Mouse (Mus musculus) small intestine, adult 2 months (tissue): ENCODE data around the gene Pnpla3. TPM values are rescaled to one million over a fixed set of nuclear protein-coding genes. Genes with fewer than 3 reads are reported as not detected.

Experiments used
- H3K27ac ChIP-seq: fragments of 200-500 bp; 2 replicates; pipeline ENCODE4 v1.5.1; 2012; ENCODE audit warnings: low read depth, low read length, control low read depth, inconsistent platforms; ENCODE audit not compliant: insufficient read depth
- H3K27me3 ChIP-seq: fragments of 200-500 bp; 2 replicates; pipeline ENCODE4 v1.6.1; 2012; ENCODE audit warnings: mild to moderate bottlenecking, moderate library complexity, low read length, inconsistent platforms; ENCODE audit not compliant: control insufficient read depth, insufficient read depth
- H3K36me3 ChIP-seq: fragments of 200-500 bp; 2 replicates; pipeline ENCODE4 v1.6.1; 2012; ENCODE audit warnings: mild to moderate bottlenecking, low read length, control low read depth, inconsistent platforms; ENCODE audit not compliant: control insufficient read depth, insufficient read depth
- H3K4me1 ChIP-seq: fragments of 200-500 bp; 2 replicates; pipeline ENCODE4 v1.6.1; 2012; ENCODE audit warnings: low read length, inconsistent platforms, mixed read lengths; ENCODE audit not compliant: control insufficient read depth, insufficient read depth, insufficient read length
- H3K4me3 ChIP-seq: fragments of 200-500 bp; 2 replicates; pipeline ENCODE4 v1.5.1; 2012; ENCODE audit warnings: low read depth, mild to moderate bottlenecking, control low read depth, inconsistent platforms, low read length, moderate library complexity
- CTCF ChIP-seq: fragments of 200-500 bp; IDR thresholded peaks from 2 replicates; pipeline ENCODE4 v1.5.1; 2012; ENCODE audit warnings: low read depth, mild to moderate bottlenecking, control low read depth, inconsistent platforms, low read length, moderate library complexity, mixed read lengths; ENCODE audit not compliant: insufficient replicate concordance, insufficient read length; ENCODE audit errors: extremely low read depth
- POLR2A ChIP-seq: fragments of 200-500 bp; IDR thresholded peaks from 2 replicates; pipeline ENCODE4 v1.6.1; 2012; ENCODE audit warnings: low read depth, mild to moderate bottlenecking, control low read depth, inconsistent platforms, low read length, moderate library complexity
- WGBS: fragments of 180-500 bp; shearing (Covaris S2); methylation state at CpG from one replicate; pipeline ENCODE4 v1.1.7; 2018; 5-methylcytosine and 5-hydroxymethylcytosine counted together
- polyA plus RNA-seq: library from polyadenylated mRNA; depleted of rRNA; stranded (reverse); fragments of >200 nt; gene quantifications from 2 replicates; pipeline ENCODE4 v1.2.3, GENCODE M21; 2012; rRNA removed

Pnpla3 gene
- polyA plus RNA-seq, 1 experiment, result 0.80 TPM

- no peak for TF ChIP-seq POLR2A
- TF ChIP-seq CTCF, result no peak
- Histone ChIP-seq H3K27ac (no peak overlapping the region), H3K36me3 (no peaks in the 10 kb centered on the region), H3K4me1 (peaks cover 4% of the 10 kb centered on the region), H3K4me3 (no peak overlapping the region), H3K27me3 (peaks cover 8% of the 10 kb centered on the region)
- WGBS, result 68% methylated on average over 7 of the region's 7 CpGs
Measured at GRCm38 (mm10) chr15:84235646-84236045, 68.0 kb downstream of the Pnpla3 start.

Other genes with a start within 250 kb of the Pnpla3 start
- not detected in 2 replicates for gene Efcab6, start 102.5 kb upstream of the Pnpla3 start, polyA plus RNA-seq
- gene Sult4a1, start 62.1 kb upstream of the Pnpla3 start, polyA plus RNA-seq, result 0.75 and 1.6 TPM in 2 replicates
- gene Pnpla5, start 44.7 kb upstream of the Pnpla3 start, polyA plus RNA-seq, result not detected in 2 replicates
- 8.6 and 13.1 TPM in 2 replicates for gene Samm50, start 24.4 kb downstream of the Pnpla3 start, polyA plus RNA-seq
- 1.4 and 2.9 TPM in 2 replicates for gene Parvb, start 64.2 kb downstream of the Pnpla3 start, polyA plus RNA-seq
- 2.1 and 4.8 TPM in 2 replicates for gene Parvg, start 156.2 kb downstream of the Pnpla3 start, polyA plus RNA-seq